Mouse (Mus musculus) CH12.LX (cell line): Measurements from ENCODE around the gene Tvp23b. TPM values are rescaled to one million over a fixed set of nuclear protein-coding genes. Genes with fewer than 3 reads are reported as not detected.

Experiments
- DNase-seq: peaks from one replicate; pipeline ENCODE4 v3.0.0-alpha.2; 2013; ENCODE audit errors: extremely low read depth
- H3K27ac ChIP-seq: 2 replicates; pipeline ENCODE4 v1.5.1; 2012; ENCODE audit warnings: low read depth, mild to moderate bottlenecking, control low read depth, moderate library complexity; ENCODE audit not compliant: insufficient read depth
- H3K27me3 ChIP-seq: replicated peaks from 2 replicates; pipeline ENCODE3; 2012; ENCODE audit warnings: inconsistent platforms
- H3K36me3 ChIP-seq, 2 experiments: replicated peaks in 1 of 2; 2 replicates each; pipeline versions ENCODE3 to v1.6.1; 2012; ENCODE audit warnings: inconsistent platforms in 1 of 2, low read length in 1 of 2, mild to moderate bottlenecking in 1 of 2, mixed read lengths in 1 of 2, moderate library complexity in 1 of 2; ENCODE audit not compliant: control insufficient read depth in 1 of 2, insufficient read depth in 1 of 2
- H3K4me1 ChIP-seq, 2 experiments: 2 replicates each; pipeline ENCODE4 v1.6.1; 2012; ENCODE audit warnings: inconsistent platforms in 1 of 2, moderate library complexity in 1 of 2; ENCODE audit not compliant: insufficient read depth in 2 of 2, control insufficient read depth in 1 of 2
- H3K4me2 ChIP-seq: 2 replicates; pipeline ENCODE4 v1.6.1; 2012; ENCODE audit warnings: low read depth, mild to moderate bottlenecking, control low read depth; ENCODE audit not compliant: poor library complexity, insufficient read depth, severe bottlenecking
- H3K4me3 ChIP-seq, 3 experiments: fragments of 150-350 bp in 1 of 3; sonication (generic) in 1 of 3; replicated peaks in 1 of 3; 2 replicates each; pipeline versions ENCODE3 to v1.5.1; 2011 to 2012; ENCODE audit warnings: low read depth in 2 of 3, low read length in 2 of 3, mild to moderate bottlenecking in 2 of 3, moderate library complexity in 2 of 3, control low read depth in 1 of 3, improper control_type of control experiment in 1 of 3, inconsistent platforms in 1 of 3, mixed read lengths in 1 of 3; ENCODE audit not compliant: poor library complexity in 1 of 3
- H3K79me2 ChIP-seq: replicated peaks from 2 replicates; pipeline ENCODE4 v1.6.1; 2012; ENCODE audit warnings: mild to moderate bottlenecking, moderate library complexity; ENCODE audit not compliant: control insufficient read depth, poor library complexity, insufficient read depth, severe bottlenecking; ENCODE audit errors: extremely low read depth
- H3K9ac ChIP-seq: 2 replicates; pipeline ENCODE4 v1.6.1; 2012; ENCODE audit warnings: low read depth, mild to moderate bottlenecking, control low read depth, moderate library complexity; ENCODE audit not compliant: insufficient read depth
- H3K9me3 ChIP-seq: replicated peaks from 2 replicates; pipeline ENCODE3; 2012; ENCODE audit warnings: low read length, inconsistent platforms, mixed read lengths
- BHLHE40 ChIP-seq: IDR thresholded peaks from 2 replicates; pipeline ENCODE4 v1.6.1; 2011; ENCODE audit warnings: mild to moderate bottlenecking, low read depth, low read length, improper control_type of control experiment
- CHD1 ChIP-seq: IDR thresholded peaks from 2 replicates; pipeline ENCODE4 v1.6.1; 2012; ENCODE audit warnings: low read depth, low read length, improper control_type of control experiment, inconsistent platforms
- CTCF ChIP-seq, 2 experiments: IDR thresholded peaks in 1 of 2; conservative IDR thresholded peaks in 1 of 2; 2 replicates each; pipeline ENCODE4 v1.5.1; 2011 to 2012; ENCODE audit warnings: low read depth in 2 of 2, low read length in 2 of 2, improper control_type of control experiment in 1 of 2, inconsistent platforms in 1 of 2, mild to moderate bottlenecking in 1 of 2, moderate library complexity in 1 of 2
- ELF1 ChIP-seq: IDR thresholded peaks from 2 replicates; pipeline ENCODE4 v1.6.1; 2014; ENCODE audit warnings: low read depth, mild to moderate bottlenecking, inconsistent platforms, low read length, improper control_type of control experiment
- EP300 ChIP-seq: IDR thresholded peaks from 2 replicates; pipeline ENCODE4 v1.6.1; 2011; ENCODE audit warnings: low read length, improper control_type of control experiment
- HCFC1 ChIP-seq: IDR thresholded peaks from 2 replicates; pipeline ENCODE4 v1.6.1; 2012; ENCODE audit warnings: low read depth, mild to moderate bottlenecking, inconsistent platforms, low read length, improper control_type of control experiment
- JUN ChIP-seq: IDR thresholded peaks from 2 replicates; pipeline ENCODE4 v1.6.1; 2011; ENCODE audit warnings: low read depth, mild to moderate bottlenecking, low read length, improper control_type of control experiment, moderate library complexity; ENCODE audit not compliant: insufficient read depth
- JUND ChIP-seq: conservative IDR thresholded peaks from 2 replicates; pipeline ENCODE4 v1.6.1; 2011; ENCODE audit warnings: low read depth, low read length, improper control_type of control experiment
- KAT2A ChIP-seq: IDR thresholded peaks from 2 replicates; pipeline ENCODE4 v1.6.1; 2012; ENCODE audit warnings: low read length, improper control_type of control experiment, inconsistent platforms; ENCODE audit not compliant: insufficient replicate concordance
- MAFK ChIP-seq: IDR thresholded peaks from 2 replicates; pipeline ENCODE4 v1.6.1; 2011; ENCODE audit warnings: low read length, improper control_type of control experiment; ENCODE audit not compliant: insufficient replicate concordance
- MAZ ChIP-seq: IDR thresholded peaks from 2 replicates; pipeline ENCODE4 v1.6.1; 2012; ENCODE audit warnings: low read depth, mild to moderate bottlenecking, inconsistent platforms, low read length, improper control_type of control experiment, moderate library complexity
- MEF2A ChIP-seq: IDR thresholded peaks from 2 replicates; pipeline ENCODE4 v1.6.1; 2014; ENCODE audit warnings: low read depth, mild to moderate bottlenecking, inconsistent platforms, low read length, improper control_type of control experiment, borderline replicate concordance
- MXI1 ChIP-seq: IDR thresholded peaks from 2 replicates; pipeline ENCODE4 v1.6.1; 2011; ENCODE audit warnings: mild to moderate bottlenecking, low read depth, low read length, improper control_type of control experiment
- NELFE ChIP-seq: IDR thresholded peaks from 2 replicates; pipeline ENCODE4 v1.6.1; 2011; ENCODE audit warnings: low read depth, low read length, improper control_type of control experiment
- NRF1 ChIP-seq: IDR thresholded peaks from 2 replicates; pipeline ENCODE4 v1.6.1; 2014; ENCODE audit warnings: low read depth, mild to moderate bottlenecking, inconsistent platforms, low read length, improper control_type of control experiment, moderate library complexity
- PAX5 ChIP-seq: IDR thresholded peaks from 2 replicates; pipeline ENCODE4 v1.6.1; 2012; ENCODE audit warnings: low read length, inconsistent platforms, mixed read lengths
- POLR2A ChIP-seq: IDR thresholded peaks from 2 replicates; pipeline ENCODE4 v1.6.1; 2011; ENCODE audit warnings: low read depth, mild to moderate bottlenecking, improper control_type of control experiment, low read length
- POLR2AphosphoS2 ChIP-seq: IDR thresholded peaks from 2 replicates; pipeline ENCODE4 v1.6.1; 2011; ENCODE audit warnings: low read depth, low read length, improper control_type of control experiment
- RAD21 ChIP-seq: IDR thresholded peaks from 2 replicates; pipeline ENCODE4 v1.6.1; 2011; ENCODE audit warnings: low read depth, mild to moderate bottlenecking, low read length, improper control_type of control experiment, moderate library complexity
- RCOR1 ChIP-seq: conservative IDR thresholded peaks from 2 replicates; pipeline ENCODE4 v1.6.1; 2012; ENCODE audit warnings: low read depth, mild to moderate bottlenecking, inconsistent platforms, low read length, improper control_type of control experiment
- SIN3A ChIP-seq: IDR thresholded peaks from 2 replicates; pipeline ENCODE4 v1.6.1; 2012; ENCODE audit warnings: low read length, improper control_type of control experiment, inconsistent platforms
- SMC3 ChIP-seq: IDR thresholded peaks from 2 replicates; pipeline ENCODE4 v1.6.1; 2011; ENCODE audit warnings: low read depth, low read length, improper control_type of control experiment
- TBP ChIP-seq: conservative IDR thresholded peaks from 2 replicates; pipeline ENCODE4 v1.6.1; 2011; ENCODE audit warnings: low read depth, low read length, improper control_type of control experiment
- UBTF ChIP-seq: IDR thresholded peaks from 2 replicates; pipeline ENCODE4 v1.6.1; 2012; ENCODE audit warnings: low read depth, mild to moderate bottlenecking, inconsistent platforms, low read length, improper control_type of control experiment, moderate library complexity
- USF2 ChIP-seq: conservative IDR thresholded peaks from 2 replicates; pipeline ENCODE4 v1.6.1; 2011; ENCODE audit warnings: low read depth, low read length, improper control_type of control experiment
- ZC3H11A ChIP-seq: IDR thresholded peaks from 2 replicates; pipeline ENCODE4 v1.6.1; 2012; ENCODE audit warnings: low read depth, mild to moderate bottlenecking, inconsistent platforms, low read length, improper control_type of control experiment
- ZMIZ1 ChIP-seq: IDR thresholded peaks from 2 replicates; pipeline ENCODE4 v1.6.1; 2012; ENCODE audit warnings: low read depth, mild to moderate bottlenecking, inconsistent platforms, low read length, improper control_type of control experiment
- ZNF384 ChIP-seq: IDR thresholded peaks from 2 replicates; pipeline ENCODE4 v1.6.1; 2012; ENCODE audit warnings: low read depth, low read length, improper control_type of control experiment, inconsistent platforms
- dilution Hi-C: fragments of 300-500 bp; cut with MboI; formaldehyde crosslinking; loops from 2 replicates; pipeline ENCODE4 v1.14.3; 2020; ENCODE audit warnings: low sequenced_read_pairs; ENCODE audit not compliant: extremely low pct_unique_long_range_greater_than_20kb, extremely low pct_ligation_motif_present
- in situ Hi-C: fragments of 300-500 bp; cut with MboI; formaldehyde crosslinking; loops from 3 replicates; pipeline ENCODE4 v1.14.3; 2019; ENCODE audit warnings: low sequenced_read_pairs, low pct_ligation_motif_present, low pct_unique_long_range_greater_than_20kb, mixed read lengths
- polyA plus RNA-seq: library from polyadenylated mRNA; unstranded; fragments of >175 nt; gene quantifications from 2 replicates; pipeline ENCODE4 v1.2.1, GENCODE M21; 2012; ENCODE audit warnings: low read depth; ENCODE audit not compliant: insufficient read length
- total RNA-seq, 2 experiments: library from RNA; depleted of rRNA; stranded (reverse); fragments of 300-350 nt in 1 of 2; fragments of >200 nt in 1 of 2; gene quantifications; 2 replicates each; pipeline ENCODE4 v1.2.3; 2012 to 2014

Gene Tvp23b
- total and polyA plus RNA-seq, 3 experiments = 40.9 to 68.7 (median 62.2) TPM

DNA sequence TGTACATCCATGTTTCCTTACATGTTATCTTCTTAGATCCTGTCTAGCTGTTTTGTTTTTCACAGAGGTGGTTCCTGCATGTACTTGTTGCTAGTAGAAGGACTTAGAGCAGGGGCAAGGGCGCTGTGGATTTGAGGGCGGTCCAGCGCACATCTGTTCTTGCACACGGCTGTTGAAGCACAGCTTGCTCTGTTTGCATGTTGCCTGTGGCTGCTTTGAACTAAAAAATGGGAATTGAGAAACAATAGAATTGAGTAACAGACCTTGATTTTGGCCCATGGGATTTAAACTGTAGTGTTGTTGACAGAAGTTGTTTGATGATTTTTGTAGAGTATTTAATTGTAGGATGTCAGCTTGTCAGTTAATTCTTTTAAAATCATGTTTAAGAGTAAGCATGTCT, 11.5 kb downstream of the Tvp23b start:
- in situ Hi-C loops = no loop called here
- Histone ChIP-seq H3K9me3 (no peaks in the 10 kb centered on the region), H3K27me3 (no peaks in the 10 kb centered on the region), H3K36me3 (peaks cover 64 to 96% of the 10 kb centered on the region in 2 experiments), H3K79me2 (no peaks in the 10 kb centered on the region), H3K4me2 (no peak overlapping the region), H3K27ac (no peak overlapping the region), H3K4me3 (no peak overlapping the region), H3K9ac (no peak overlapping the region), H3K4me1 (peaks cover 0 to 6% of the 10 kb centered on the region in 2 experiments; a peak in 2 of 4 replicates)
- no peak for DNase-seq
- TF ChIP-seq EP300 (no peak), MXI1 (no peak), MAFK (no peak), BHLHE40 (no peak), POLR2AphosphoS2 (no peak), TBP (no peak), JUN (no peak), USF2 (no peak), RCOR1 (no peak), UBTF (no peak), RAD21 (no peak), JUND (no peak), NRF1 (no peak), NELFE (no peak), MAZ (no peak), PAX5 (no peak), HCFC1 (no peak), ZC3H11A (no peak), SIN3A (no peak)
- dilution Hi-C loops = no loop called here

DNA sequence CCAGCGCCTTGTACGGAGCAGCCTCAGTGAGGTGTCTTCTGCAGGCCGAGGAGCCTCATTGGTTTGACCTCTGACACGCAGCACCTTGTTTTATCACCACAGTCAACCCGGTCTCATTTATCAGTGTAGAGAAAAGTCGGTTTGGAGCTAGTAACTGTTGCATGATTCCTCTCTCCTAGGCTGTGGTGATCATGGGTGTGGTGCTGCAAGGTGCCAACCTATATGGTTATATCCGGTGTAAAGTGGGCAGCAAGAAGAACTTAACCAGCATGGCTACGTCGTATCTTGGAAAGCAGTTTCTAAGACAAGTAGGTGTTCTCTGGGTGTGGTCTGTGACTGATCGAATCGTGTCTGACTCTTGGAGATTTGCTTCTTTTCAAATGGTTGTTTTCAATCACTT, 12.5 kb downstream of the Tvp23b start:
- dilution Hi-C loops = no loop called here
- H3K36me3 ChIP-seq = peaks cover 62 to 96% of the 10 kb centered on the region in 2 experiments

More for the DNA sequence above, 12.5 kb downstream of the Tvp23b start:
- in situ Hi-C loops = no loop called here
- TF ChIP-seq ZC3H11A (no peak), EP300 (no peak), ZMIZ1 (no peak), TBP (no peak), POLR2A (no peak), JUN (no peak), KAT2A (no peak), ELF1 (no peak), ZNF384 (no peak), USF2 (no peak), BHLHE40 (no peak), CTCF (conservative IDR thresholded peaks at IDR 0.05 in 1 of 2, IDR thresholded peaks at IDR 0.05 in 1 of 2; ENCODE audit: low read depth in 2 of 2, low read length in 2 of 2) (no peak), MAZ (no peak), MEF2A (no peak), SMC3 (no peak), RCOR1 (no peak), UBTF (no peak), CHD1 (no peak), RAD21 (no peak)
- no peak overlapping the region for H3K9ac ChIP-seq
- no peak for DNase-seq
- no peaks in the 10 kb centered on the region for H3K27me3 ChIP-seq
- no peak overlapping the region for H3K4me3 ChIP-seq
- no peak overlapping the region for H3K4me2 ChIP-seq
- H3K27ac ChIP-seq = no peak overlapping the region
- H3K9me3 ChIP-seq = no peaks in the 10 kb centered on the region
- H3K4me1 ChIP-seq = peaks cover 0 to 13% of the 10 kb centered on the region in 2 experiments; a peak in 2 of 4 replicates
- H3K79me2 ChIP-seq = no peaks in the 10 kb centered on the region
